Mouse (Mus musculus): Measurements from ENCODE around the gene Trpc3. TPM values are rescaled to one million over a fixed set of nuclear protein-coding genes. Genes with fewer than 3 reads are reported as not detected.

The Trpc3 gene
- 12.0 and 16.0 TPM in 2 replicates for polyA plus RNA-seq (2012; rRNA removed)

GRCm38 (mm10) chr3:36689392-36690291 lies at the start of gene Trpc3:
Trpc3 (minus strand) TSS chr3:36690167.

GRCm38 (mm10) chr3:36613202-36613907 lies 76.6 kb downstream of the Trpc3 start, which contains the start of gene Bbs7:
Bbs7 (minus strand) TSS chr3:36613477.

DNA sequence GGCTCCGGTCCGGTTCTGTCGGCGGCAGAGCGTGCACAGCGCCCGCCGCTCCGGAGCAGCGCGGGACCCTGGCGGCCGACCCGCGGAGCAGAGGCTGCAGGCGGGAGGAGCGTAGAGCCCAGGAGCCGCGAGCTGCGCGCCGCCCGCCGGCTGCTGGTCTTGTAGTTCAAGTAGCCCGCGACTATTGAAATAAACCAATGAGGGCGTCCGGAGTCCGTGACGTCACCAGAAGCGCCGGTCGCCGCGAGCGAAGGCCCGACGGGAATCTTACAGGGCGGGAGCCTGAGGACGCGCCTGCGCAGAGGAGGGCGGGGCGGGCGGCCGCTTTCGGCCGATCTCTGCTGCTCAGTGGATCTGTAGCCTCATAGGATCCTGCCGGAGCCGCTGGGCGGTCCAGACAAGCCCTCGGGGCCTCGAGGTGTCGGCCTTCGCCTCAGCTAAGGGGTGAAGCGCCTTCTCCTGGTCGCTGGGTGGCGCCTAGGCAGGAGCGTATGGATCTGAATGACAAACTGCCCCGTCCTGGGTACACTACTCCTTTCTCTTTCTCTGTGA lies 118.1 kb downstream of the Trpc3 start, which contains the start of gene Ccna2:
Gene Ccna2 (minus strand): TSS at position 324 of the 552 bp plus-strand sequence.

Other genes starting within 250 kb of the Trpc3 start
- 54.1 and 69.3 TPM in 2 replicates for gene Anxa5, start 214.3 kb downstream of the Trpc3 start, polyA plus RNA-seq (2012; rRNA removed)
- gene 1810062G17Rik, start 214.2 kb downstream of the Trpc3 start, polyA plus RNA-seq (2012; rRNA removed), result 0.41 TPM in 1 of 2 replicates, not detected in the other
- gene Gm11549, start 168.4 kb downstream of the Trpc3 start, polyA plus RNA-seq (2012; rRNA removed), result 0.54 and 0.70 TPM in 2 replicates
- 46.7 and 48.3 TPM in 2 replicates for gene Exosc9, start 137.6 kb downstream of the Trpc3 start, polyA plus RNA-seq (2012; rRNA removed)
- 23.9 and 26.5 TPM in 2 replicates for gene Ccna2, start 118.0 kb downstream of the Trpc3 start, polyA plus RNA-seq (2012; rRNA removed)
- gene Bbs7, start 76.7 kb downstream of the Trpc3 start, polyA plus RNA-seq (2012; rRNA removed), result 16.8 and 19.7 TPM in 2 replicates
- gene 4932438A13Rik, start 172.9 kb upstream of the Trpc3 start, polyA plus RNA-seq (2012; rRNA removed), result 52.1 and 58.0 TPM in 2 replicates

All from central nervous system, embryonic 18 days (tissue).